Mouse (Mus musculus) A20 (cell line): ENCODE results near the gene Suds3.

Experiments used
- DNase-seq: peaks from one replicate; pipeline ENCODE4 v3.0.0-alpha.2; 2011; ENCODE audit warnings: low read depth, low spot score

The Suds3 gene

DNA sequence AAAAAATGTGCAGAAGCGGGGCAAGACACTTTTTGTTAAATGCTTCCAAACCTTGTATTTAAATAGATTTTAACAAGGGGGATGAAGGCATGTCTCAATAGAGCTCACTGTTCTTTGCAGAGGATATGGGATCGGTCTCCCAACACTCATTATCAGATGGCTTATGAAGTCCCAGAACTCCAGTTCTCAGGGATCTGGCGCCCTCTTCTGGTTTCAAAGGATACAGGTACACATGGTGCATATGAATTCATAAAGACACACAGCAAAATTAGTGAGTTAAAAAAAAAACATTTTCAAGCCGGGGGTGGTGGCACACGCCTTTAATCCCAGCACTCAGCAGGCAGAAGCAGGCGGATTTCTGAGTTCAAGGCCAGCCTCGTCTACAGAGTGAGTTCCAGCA is 2.6 kb downstream of the Suds3 start:
- DNase-seq: no peak

DNA sequence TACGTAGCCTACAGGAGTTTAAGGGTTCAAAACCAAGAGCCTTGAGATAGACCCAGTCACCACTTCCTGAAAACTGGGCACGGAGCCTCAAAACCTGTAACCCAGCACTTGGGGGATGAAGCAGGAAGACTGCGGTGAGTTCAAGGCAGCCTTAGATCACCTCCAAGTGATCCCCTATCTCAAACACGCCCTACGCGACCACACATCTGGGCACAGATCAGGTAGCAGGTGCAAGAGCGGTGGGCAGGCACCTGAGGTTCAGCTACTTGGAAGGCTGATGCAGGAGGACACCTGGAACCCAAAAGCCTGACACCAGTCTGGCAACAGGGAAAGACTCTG is 4.2 kb downstream of the Suds3 start:
- DNase-seq: no peak

DNA sequence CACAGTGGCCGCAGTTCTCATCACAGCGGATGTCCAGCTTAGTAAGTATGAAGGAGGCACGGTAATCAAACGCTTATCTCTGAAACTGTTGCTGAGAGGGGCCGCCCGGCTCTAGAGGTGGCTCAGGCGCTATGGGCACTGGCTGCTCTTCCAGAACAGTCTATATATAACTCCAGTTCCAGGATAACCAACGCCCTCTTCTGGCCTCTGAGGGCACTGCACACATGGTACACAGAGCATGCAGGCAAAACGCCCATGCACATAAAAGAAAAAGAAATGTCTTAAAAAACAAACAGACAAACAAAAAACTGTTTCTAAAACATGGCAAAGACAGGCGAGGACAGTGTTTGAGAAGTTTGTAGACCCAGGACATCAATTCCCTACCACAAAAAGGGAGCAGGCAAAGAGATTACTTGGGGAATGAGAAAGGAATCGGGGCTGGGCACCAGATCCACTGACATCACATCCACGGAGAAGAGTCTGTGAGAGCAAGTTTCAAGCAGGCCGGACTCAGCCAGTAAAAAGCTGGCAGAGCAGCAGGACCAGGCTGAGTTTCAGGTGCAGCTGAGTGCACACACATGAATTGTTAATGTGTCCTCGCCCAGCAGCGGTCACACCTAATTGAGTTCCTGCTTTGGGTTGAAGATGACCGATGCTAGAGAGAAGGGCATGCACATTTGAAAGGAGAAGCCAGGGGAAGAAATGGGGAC is 4.7 kb downstream of the Suds3 start:
- DNase-seq: no peak

DNA sequence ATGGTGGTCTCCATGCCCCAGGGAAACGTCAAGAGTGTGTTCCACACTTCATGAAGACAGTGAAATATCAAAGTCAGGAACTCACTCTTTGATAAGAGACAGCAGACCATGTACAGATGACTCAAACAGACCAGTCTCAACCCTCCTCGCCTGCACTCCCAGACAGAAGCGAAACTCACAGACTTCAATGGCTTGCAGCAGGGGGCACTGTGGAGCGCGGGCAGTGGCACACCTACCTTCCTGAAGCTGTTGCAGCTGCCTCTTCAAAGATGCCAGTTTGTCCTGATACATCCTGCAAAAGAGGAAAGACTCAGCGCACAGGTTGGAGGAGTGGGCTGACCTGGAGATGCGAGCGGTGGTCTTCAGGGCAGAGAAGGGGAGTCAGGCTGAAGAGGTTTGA is 6.4 kb downstream of the Suds3 start:
- peak; percentile 48 for DNase-seq

DNA sequence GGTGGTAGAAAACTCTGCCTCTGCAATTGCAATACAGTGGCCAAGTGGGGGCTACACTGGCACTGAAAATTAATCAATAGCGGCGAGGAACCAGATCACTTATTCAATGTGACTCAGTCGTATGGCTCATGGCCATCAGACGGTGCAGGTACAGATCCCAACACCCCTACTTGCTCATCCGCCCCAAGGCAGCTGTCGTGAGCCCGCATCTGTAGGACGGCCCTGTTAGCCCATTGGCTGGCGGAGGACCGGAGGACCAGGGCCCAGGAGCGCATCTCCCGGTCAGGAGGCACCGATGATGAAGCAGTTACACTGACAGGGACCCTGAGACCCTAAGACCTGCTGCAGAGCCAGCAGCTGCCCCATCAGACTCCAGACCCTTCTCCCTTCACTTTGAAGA is 7.2 kb downstream of the Suds3 start:
- no peak for DNase-seq

DNA sequence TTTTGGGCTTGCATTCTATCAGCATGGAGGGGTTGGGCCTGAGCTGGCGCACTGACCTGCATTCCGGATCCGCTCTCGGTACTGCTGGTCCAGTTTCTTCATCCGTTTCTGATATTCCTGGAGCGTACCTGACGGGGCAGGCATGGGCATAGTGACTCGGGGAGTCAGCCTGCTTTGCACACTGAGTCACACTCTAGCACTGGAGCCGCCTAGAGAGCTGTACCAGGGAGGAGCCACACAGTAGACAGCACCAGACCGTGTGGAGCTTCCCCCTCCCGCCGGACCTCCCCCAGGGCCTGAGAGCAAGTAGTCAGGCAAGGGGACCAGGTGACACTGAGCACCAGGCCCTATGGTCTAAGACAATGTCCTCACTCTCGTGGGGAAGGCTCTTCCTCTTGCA is 7.6 kb downstream of the Suds3 start:
- DNase-seq: no peak

DNA sequence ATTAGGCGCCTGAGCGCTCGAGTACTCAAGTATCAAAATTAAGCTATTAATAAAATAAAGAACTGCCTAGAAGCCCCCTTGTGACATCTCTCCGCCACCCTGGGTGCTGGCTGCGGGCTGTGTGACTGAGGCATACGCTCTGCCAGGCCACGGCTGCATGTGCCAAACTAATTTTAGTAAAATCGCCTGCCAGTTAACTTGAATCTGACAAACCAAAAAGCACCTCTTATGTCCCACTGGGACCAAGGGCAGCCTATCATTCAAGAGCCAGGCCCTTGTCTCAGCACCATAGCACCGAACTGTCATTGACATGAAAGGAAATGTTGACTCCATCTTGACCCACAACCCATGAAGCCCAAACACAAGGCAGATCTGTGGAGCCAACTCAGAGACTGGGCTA is 10.2 kb downstream of the Suds3 start:
- DNase-seq: no peak

DNA sequence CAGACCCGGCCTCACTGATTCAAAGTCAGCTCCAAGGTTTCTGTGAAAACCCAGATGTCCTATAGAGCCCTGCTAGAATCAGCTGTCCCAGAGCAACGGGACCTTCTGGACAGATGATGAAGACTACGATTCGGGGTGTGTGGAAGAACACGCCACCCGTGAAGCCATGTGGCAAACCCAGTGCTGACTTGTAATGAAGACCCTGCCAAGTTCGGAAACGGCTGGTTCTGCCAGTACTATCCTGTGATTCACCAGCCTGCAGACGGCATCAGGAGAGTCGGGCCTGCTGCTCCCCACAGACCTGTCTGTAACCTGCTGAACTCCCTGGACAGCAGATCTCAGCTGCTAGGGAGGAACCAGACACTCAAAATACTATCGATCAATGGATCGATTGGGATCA is 11.6 kb downstream of the Suds3 start:
- no peak for DNase-seq

DNA sequence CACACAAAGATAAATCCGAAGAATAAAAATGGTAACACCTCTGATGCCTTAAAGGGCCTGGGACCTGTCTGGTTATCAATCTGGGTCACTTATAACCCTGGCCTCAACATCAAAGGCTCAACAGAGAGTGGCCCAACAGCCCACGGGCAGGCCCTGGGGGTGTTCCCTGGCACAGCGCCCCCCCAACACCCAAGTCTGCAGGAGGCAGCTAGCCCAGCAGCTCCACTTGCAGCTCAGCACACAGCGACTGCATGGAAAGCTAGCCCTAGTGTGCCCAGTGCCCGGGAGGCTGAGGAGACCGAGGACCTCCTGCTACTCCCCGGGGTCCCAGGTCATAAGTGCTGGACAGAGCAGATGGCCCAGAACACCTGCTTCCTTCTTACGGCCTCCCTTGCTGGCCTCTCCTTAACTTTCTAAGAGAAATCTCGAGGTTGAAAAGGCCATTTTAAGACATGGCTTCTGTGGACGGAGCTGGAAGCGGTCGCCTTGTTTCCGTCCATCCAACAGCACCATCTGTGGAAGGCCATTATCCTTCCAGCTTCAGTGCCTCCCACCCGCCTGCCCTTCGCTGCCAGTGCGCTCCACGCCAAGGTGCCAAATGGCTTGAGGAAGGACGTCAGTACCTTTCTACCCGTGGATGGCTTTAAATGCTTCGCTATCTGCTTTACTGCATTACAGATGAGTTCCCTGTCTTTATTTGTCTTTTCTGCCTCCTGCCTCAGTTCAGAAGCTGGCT is 12.6 kb downstream of the Suds3 start:
- no peak for DNase-seq

DNA sequence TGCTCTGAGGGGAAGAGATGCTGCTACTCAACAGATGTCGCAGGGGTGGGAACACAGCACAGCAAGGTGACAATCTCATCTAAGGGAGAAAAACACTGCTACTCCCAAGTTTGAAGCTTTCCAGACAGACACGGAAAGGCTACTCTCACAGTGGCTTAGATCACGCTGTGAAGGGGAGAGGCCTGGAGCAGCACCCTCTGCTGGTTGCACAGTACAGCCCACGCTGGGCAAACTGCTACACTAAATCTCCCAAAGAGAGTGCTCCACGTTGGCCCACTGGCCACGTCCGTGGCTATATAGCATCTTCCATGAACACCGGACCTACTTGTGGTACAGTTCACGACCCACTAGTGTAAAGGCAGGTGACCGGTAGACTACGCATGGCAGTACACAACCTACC is 16.2 kb downstream of the Suds3 start:
- no peak for DNase-seq

DNA sequence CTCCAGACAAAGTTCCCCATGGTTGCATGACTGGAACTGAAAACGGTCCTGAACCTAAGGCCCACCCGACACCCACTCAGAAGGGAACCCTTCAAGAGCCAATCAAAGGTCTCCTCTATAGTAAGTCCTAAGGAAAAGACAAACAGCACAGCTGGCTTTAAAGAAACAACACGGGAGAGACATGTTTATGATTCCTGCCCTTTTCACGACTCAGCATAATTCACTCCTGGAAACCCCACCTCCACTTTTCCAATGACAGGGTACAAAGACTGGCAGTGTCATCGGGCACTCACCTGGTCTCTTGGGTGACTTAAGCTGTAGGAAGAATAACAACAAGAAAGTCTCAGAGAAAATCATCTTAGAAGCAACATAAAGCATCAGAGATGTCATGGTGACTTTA is 16.9 kb downstream of the Suds3 start:
- DNase-seq: no peak

DNA sequence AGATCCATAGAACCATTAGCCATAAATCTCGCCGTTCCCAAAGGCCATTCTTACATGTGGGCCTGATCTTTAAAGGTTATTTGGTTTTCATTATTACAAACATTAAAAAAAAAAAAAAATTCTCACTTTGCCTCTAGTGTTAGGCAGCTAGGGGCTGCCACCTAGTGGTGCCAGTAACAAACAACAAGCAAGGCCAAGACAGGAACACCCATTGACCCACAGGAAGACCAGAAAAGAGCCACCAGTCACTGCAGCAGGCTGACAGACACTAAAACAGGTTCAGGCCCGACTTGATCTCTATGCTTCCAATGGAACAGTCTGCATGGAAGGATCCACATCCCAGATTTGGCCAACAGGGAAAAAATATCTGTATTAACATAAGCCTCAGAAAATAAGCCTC is 19.2 kb downstream of the Suds3 start:
- DNase-seq: peak; percentile 66

DNA sequence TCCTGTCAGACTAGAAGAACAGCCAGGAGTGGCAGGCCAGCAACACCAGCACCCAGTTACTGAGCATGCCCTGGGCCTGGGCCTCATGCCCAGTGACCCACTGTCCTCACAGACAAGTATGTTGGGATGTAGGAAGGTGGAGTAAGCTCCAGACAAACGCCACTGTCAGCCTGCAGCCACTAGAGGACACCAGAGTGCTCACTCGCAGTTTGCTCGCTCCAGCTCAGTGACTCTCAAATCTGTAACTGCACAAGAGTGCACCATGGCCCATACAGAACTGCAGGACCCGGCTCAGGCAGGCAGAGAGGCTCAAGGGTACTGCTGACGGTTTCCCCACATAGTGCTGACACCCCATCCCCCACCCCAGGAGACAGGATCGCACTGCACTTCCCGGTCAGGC is 21.5 kb downstream of the Suds3 start:
- peak; percentile 70 for DNase-seq

DNA sequence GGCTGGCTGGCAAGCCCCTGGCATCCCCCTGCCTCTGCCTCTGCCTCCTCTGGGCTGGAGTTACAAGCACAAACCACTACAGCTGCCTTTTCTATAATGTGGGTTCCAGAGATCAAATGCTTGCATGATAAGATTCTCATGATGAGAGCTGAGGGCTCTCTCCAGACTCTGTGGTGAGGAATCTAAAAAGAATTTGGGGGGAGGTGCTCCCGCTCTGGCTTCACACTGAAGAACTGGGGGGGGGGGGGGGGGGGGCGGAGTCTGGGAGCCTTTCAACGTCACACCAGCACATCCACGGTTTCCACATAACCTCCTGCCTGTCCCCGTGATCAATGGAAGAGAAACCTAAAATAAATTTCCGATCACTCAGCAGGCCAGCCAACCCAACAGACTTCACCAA is 26.1 kb downstream of the Suds3 start:
- no peak for DNase-seq

DNA sequence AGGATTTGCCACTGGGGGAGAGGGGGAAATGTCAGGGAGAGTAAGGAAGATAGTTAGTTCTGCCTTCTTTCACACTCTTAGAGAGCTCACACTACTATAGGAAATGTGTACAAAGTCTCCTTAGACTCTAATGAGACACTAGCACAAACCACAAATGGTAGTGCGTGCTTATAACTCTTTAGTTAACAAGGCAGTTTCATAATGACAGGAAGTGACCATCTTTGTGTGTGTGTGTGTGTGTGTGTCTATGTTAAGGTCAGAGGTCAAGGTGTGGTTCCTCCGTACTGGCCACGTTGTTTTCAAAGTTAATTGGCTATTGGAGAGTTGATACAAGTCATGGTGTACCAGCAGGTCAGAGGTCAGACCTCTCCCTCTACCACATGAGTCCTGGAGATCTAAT is 26.8 kb downstream of the Suds3 start:
- no peak for DNase-seq

DNA sequence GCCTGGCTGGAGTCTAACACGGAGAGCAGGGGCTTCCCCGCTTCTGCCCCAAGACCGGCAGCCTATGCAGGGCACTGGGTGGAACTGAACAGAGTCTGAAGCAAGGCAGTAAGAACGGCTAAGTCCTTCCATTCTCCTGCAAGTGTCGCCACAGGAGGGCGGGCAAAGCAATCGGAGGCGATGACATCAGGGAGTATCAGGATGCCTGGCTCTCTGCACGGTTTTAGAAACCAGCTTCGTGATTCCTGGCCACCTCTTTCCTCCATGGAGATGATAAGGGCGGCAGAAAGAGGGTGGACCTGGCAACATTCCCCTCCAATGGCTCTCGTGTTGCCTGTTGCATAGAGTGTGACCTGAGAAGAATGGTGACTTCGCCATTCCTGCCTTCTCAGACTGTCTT is 28.2 kb downstream of the Suds3 start:
- DNase-seq: no peak

DNA sequence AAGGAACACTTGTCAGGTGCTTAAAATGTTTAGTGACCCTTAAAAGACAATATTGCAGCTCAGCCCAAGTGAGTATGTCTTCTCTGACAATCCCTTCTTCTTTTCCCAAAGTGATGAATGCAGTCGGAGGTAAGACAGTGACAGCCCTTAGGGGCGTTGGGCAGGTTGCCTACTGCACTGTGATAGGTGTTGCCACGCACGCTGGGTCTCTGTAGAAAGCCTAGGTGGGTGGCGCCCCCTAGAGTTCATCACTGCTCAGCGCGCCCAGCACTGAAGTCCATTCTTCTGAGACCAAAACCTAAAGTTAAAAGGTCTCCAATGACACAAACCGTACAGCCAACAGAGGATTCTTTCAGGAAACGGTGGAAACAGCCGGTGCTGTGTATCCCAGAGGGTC is 46.4 kb downstream of the Suds3 start:
- DNase-seq: peak; percentile 50

DNA sequence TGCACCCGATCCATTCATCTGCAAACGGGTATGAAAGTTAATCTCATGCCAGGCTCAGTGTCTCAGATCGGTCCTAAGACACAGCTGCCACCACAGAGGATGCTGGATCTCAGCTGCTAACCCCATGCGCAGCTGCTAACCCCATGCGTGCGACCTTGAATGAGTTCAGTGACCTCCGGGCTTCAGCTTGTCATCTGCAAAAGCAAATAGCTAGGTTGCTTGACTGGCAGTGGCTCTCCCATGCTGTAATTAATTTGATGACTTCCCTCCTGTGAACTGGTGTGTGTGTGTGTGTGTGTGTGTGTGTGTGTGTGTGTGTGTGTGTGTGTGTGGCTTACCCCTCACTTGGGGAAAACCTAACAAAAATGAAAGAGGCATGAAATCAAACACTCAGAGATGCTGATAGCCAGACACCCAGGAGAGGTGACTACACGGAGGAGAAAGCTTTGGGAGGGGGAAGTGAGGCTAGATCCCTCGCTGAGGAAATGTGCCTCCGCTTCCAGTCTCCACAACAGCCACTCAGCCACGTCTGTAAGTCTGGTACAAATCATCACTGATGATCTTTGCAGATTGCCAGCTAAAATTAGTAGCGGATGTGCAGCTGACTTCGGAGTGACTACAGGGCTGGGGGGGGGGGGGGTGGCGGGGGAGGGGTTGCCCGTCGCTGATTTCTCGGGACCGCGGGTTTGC is 47.0 kb downstream of the Suds3 start:
- DNase-seq: no peak

DNA sequence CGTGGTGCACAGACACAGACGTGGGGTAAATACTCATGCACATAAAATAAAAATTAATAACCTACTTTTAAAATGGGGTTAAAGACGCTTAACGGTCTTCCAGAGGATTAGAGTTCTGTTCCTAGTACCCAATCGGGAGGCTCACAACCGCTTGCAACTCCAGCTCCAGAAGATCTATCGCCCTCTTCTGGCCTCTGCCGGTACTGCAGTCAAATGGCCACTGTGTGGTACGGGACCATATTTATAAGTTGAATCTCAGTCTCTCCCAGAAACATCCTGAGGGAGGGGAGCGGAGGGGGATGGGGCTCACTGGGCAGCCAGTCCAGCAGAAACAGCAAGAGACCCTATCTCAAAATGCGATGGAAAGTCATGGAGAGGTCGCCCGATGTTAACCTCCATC is 47.7 kb downstream of the Suds3 start:
- peak; percentile 37 for DNase-seq

DNA sequence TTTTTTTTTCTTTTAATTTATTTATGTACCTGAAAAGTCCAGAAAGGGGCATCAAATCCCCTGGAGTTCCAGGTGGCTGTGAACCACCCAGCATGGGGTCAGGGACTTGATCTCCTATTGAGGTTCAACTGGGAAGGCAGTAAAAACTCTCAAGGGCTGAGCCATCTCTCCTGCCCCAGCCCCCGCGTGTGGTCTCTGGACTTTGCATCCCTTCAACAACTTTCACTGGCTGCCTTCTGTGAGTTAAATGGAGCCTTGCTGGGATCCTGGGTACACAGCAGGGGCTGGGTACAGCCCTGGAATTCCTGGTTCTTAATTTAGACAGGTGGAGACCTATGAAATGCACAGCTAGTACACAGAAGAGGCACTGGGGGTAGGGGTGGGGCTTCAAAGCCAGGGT is 54.7 kb downstream of the Suds3 start:
- no peak for DNase-seq

DNA sequence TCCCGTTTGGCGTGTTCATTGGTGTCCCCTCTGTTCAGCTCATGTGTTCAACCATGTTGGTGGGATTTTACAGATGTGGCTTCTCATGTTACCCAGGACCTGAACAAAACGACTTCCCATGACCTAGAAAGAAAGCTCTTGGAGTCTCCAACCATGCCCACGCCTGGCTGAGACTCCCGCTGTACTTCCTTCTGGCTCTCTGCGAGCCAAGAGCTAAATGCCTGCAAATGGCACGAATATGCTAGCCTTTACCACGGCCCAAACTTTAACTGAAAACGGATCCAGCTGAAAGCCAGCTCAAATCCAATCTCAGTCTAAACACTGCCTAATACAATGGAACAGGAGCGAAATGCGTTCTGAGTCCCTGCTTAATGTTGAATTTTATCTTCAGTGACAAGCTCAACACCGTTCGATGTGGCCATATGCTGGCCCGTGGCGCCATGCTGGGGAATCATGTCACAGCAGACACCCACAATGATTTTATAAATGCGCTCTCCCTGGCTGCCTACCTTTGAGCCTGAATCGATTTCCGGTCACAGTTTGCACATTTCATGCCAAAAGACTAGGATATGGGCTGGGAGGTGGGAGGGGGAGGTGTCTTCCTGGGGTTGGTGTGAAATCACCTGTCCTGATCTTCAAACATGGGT is 55.3 kb downstream of the Suds3 start:
- DNase-seq: no peak

DNA sequence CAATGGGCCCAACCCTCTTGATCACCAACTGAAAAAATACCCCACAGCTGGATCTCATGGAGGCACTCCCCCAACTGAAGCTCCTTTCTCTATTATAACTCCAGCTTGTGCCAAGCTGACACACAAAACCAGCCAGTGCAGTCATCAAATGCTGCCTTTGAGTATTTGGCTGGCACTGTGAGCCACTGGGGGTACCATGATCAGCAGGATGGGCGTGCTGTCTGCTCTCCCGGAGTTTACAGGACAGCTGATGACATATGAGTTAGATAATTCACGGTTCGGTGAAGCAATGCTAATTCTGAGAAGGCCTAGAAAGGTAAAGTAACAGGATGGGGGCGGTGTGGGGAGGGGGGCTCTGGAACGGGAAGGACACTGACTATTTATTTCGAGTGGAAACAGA is 66.0 kb downstream of the Suds3 start:
- DNase-seq: no peak

DNA sequence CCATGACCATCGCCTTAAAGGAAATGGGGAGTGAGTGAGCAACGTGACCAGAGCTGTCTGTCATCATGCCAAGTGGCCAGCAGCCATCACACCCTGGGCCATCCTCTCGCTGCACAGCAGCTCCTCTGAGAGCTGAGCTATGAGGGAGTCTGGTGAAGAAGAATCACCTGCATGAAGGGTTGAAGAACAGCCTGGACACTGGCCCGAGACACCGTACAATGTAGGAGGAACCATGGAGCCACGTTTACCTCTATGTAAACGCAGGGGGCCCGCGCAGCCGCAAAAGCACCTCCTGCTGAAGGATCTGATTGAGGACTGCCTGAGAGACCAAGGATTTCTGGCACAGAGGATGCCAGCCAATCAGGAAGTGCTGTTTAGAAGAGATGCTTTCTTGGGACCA is 70.8 kb downstream of the Suds3 start:
- DNase-seq: no peak
